9 mouse cellular contexts compared by ENCODE assay signal in genomic region chr2:30656711-30657555, GRCm38 (mm10).
DNase-seq lines count a peak whose midpoint lies in the region; ATAC-seq and TF ChIP-seq lines count a peak whose summit lies in the region.
"Had no signal": no experiment of that assay in that cellular context is flagged by ENCODE, and none has a peak within 500 bp of the region (broad histone marks: within the 10 kb centered on the region; RNA-seq: fewer than 3 reads in every experiment).

No protein-coding gene starts in this region.

- H3K36me3 ChIP-seq in lung, embryonic 14.5 days (ENCODE audit: insufficient read depth), result no peaks in the 10 kb centered on the region
- H3K36me3 ChIP-seq in forebrain, embryonic 16.5 days (ENCODE audit: control insufficient read depth, insufficient read depth), result no peaks in the 10 kb centered on the region

- no peak for ATAC-seq in lung, embryonic 14.5 days (ENCODE audit: insufficient read depth)
- no peak for ATAC-seq in forebrain, embryonic 16.5 days
- no peak for ATAC-seq in frontal cortex, adult (ENCODE audit: low TSS enrichment)
- ATAC-seq in monocyte, adult 5-6 weeks (replicated peaks; ENCODE audit: insufficient number of reproducible peaks, low FRiP score, low TSS enrichment, poor library complexity, severe bottlenecking), result no peak

- no peak overlapping the region for H3K4me2 ChIP-seq in lung, embryonic 14.5 days
- no peak overlapping the region for H3K4me2 ChIP-seq in forebrain, embryonic 16.5 days (ENCODE audit: low read length)

- H3K4me3 ChIP-seq in lung, embryonic 14.5 days (ENCODE audit: low read depth, low read length), result no peak overlapping the region
- no peak overlapping the region for H3K4me3 ChIP-seq in forebrain, embryonic 16.5 days (replicated peaks; ENCODE audit: low read length)
- H3K4me3 ChIP-seq in olfactory bulb, adult 2 months (ENCODE audit: insufficient read depth, low read depth, low read length), result no peak overlapping the region

- no peak for TF ChIP-seq POLR2A in olfactory bulb, adult 2 months (IDR thresholded peaks at IDR 0.05; ENCODE audit: insufficient read depth, low read depth, low read length)

- 42% methylated on average over 13 of the region's 13 CpGs for WGBS in lung, embryonic 14.5 days
- 50% methylated on average over 13 of the region's 13 CpGs for WGBS in forebrain, embryonic 16.5 days
- 57% methylated on average over 13 of the region's 13 CpGs for WGBS in olfactory bulb, adult 2 months

- intact Hi-C loops in left cerebral cortex, postnatal 10 days (cut with DNase I), result loop anchor here (5.0 kb wide), 2 partner anchors 35 to 60 kb away; no protein-coding TSS in a partner anchor

- no peak for DNase-seq in lung, embryonic 14.5 days
- no peak for DNase-seq in lung, postnatal 36 days
- DNase-seq in kidney, postnatal 25 days, result peak; percentile 28 to 52
- no peak for DNase-seq in left cerebral cortex, postnatal 10 days (ENCODE audit: extremely low spot score in 1 of 2, low spot score in 2 of 2)
- DNase-seq: lung, postnatal 4 days had no signal

- H3K27ac ChIP-seq in lung, embryonic 14.5 days (ENCODE audit: low read depth), result peak overlapping the region; percentile 100
- H3K27ac ChIP-seq in forebrain, embryonic 16.5 days (ENCODE audit: low read length), result peak overlapping the region; percentile 100
- peak overlapping the region; percentile 100 for H3K27ac ChIP-seq in olfactory bulb, adult 2 months (ENCODE audit: insufficient read depth, low read depth, low read length)

- no peaks in the 10 kb centered on the region for H3K27me3 ChIP-seq in lung, embryonic 14.5 days (ENCODE audit: insufficient read depth, low read length)
- H3K27me3 ChIP-seq in forebrain, embryonic 16.5 days (replicated peaks; ENCODE audit: control insufficient read depth, insufficient read depth, low read length), result no peaks in the 10 kb centered on the region

- peak overlapping the region; percentile 18; the same call in 1 of the 2 replicates for H3K9ac ChIP-seq in lung, embryonic 14.5 days
- H3K9ac ChIP-seq in forebrain, embryonic 16.5 days (replicated peaks; ENCODE audit: low read depth, low read length), result peak overlapping the region; percentile 80

- peaks cover 52% of the 10 kb centered on the region for H3K4me1 ChIP-seq in lung, embryonic 14.5 days (ENCODE audit: insufficient read depth)
- peaks cover 76% of the 10 kb centered on the region for H3K4me1 ChIP-seq in forebrain, embryonic 16.5 days (replicated peaks; ENCODE audit: control insufficient read depth, insufficient read depth, low read length)
- peaks cover 89% of the 10 kb centered on the region for H3K4me1 ChIP-seq in olfactory bulb, adult 2 months (ENCODE audit: control insufficient read depth, insufficient read depth, low read length)

- no peaks in the 10 kb centered on the region for H3K9me3 ChIP-seq in lung, embryonic 14.5 days (ENCODE audit: low read depth, low read length)
- H3K9me3 ChIP-seq in forebrain, embryonic 16.5 days (ENCODE audit: control insufficient read depth, low read length), result no peaks in the 10 kb centered on the region

- TF ChIP-seq CTCF in lung, embryonic 14.5 days (IDR thresholded peaks at IDR 0.05; ENCODE audit: low read depth), result no peak
- TF ChIP-seq CTCF in olfactory bulb, adult 2 months (IDR thresholded peaks at IDR 0.05; ENCODE audit: insufficient read depth, low read depth, low read length), result no peak

Comparison
In these comparisons a context has a peak if more than half of its experiments do, and no peak if none do; other contexts are left out.
1. DNase-seq: peak in kidney, postnatal 25 days (2 of 2); none in lung, embryonic 14.5 days (single experiment), lung, postnatal 36 days (single experiment) and left cerebral cortex, postnatal 10 days (0 of 2).
2. Peak in every context shown above with its lines, with median percentiles within 50 percentile points of each other: H3K27ac ChIP-seq.